Mouse (Mus musculus) c-Kit-negative CD71-positive TER-119-positive erythroid progenitor cells, embryonic 14.5 days (primary cell): ENCODE data around the gene 4930404H24Rik.

Experiments used
- DNase-seq: peaks from one replicate; pipeline ENCODE4 v3.0.0-alpha.2; 2013; ENCODE audit warnings: low read depth, low spot score

4930404H24Rik gene

GRCm38 (mm10) chr2:153509211-153510029, 16.8 kb downstream of the 4930404H24Rik start:
- no peak for DNase-seq

- no peak for DNase-seq
Measured at GRCm38 (mm10) chr2:153510136-153510535, 17.5 kb downstream of the 4930404H24Rik start.

- DNase-seq: no peak
Measured at GRCm38 (mm10) chr2:153511562-153511961, 19.0 kb downstream of the 4930404H24Rik start.

- no peak for DNase-seq
Measured at GRCm38 (mm10) chr2:153512416-153513323, 20.1 kb downstream of the 4930404H24Rik start.

- DNase-seq: no peak
Measured at GRCm38 (mm10) chr2:153513983-153514382, 21.4 kb downstream of the 4930404H24Rik start.

GRCm38 (mm10) chr2:153514497-153515380, 22.1 kb downstream of the 4930404H24Rik start:
- no peak for DNase-seq

- no peak for DNase-seq
Measured at GRCm38 (mm10) chr2:153515582-153515981, 23.0 kb downstream of the 4930404H24Rik start.

- DNase-seq: no peak
Measured at GRCm38 (mm10) chr2:153516961-153517360, 24.4 kb downstream of the 4930404H24Rik start.

- peak; percentile 69 for DNase-seq
Measured at GRCm38 (mm10) chr2:153520057-153520456, 27.5 kb downstream of the 4930404H24Rik start.

- no peak for DNase-seq
Measured at GRCm38 (mm10) chr2:153522270-153522669, 29.7 kb downstream of the 4930404H24Rik start.

GRCm38 (mm10) chr2:153523143-153523542, 30.6 kb downstream of the 4930404H24Rik start:
- DNase-seq: no peak

GRCm38 (mm10) chr2:153523656-153524055, 31.1 kb downstream of the 4930404H24Rik start:
- DNase-seq: no peak

- no peak for DNase-seq
Measured at GRCm38 (mm10) chr2:153524727-153525126, 32.1 kb downstream of the 4930404H24Rik start.

GRCm38 (mm10) chr2:153525906-153526311, 33.3 kb downstream of the 4930404H24Rik start:
- peak; percentile 56 for DNase-seq

- DNase-seq: no peak
Measured at GRCm38 (mm10) chr2:153526850-153527530, 34.4 kb downstream of the 4930404H24Rik start.

GRCm38 (mm10) chr2:153527580-153528531, 35.3 kb downstream of the 4930404H24Rik start:
- no peak for DNase-seq

- DNase-seq: no peak
Measured at GRCm38 (mm10) chr2:153528571-153529364, 36.2 kb downstream of the 4930404H24Rik start.

- DNase-seq: no peak
Measured at GRCm38 (mm10) chr2:153529365-153529781, 36.8 kb downstream of the 4930404H24Rik start.
